1 mouse cellular context compared by ENCODE assay signal in genomic region chr2:121509584-121509983, GRCm38 (mm10).
TF ChIP-seq lines count a peak whose summit lies in the region.

No protein-coding gene starts in this region.

TF ChIP-seq in C2C12, 6 proteins besides CTCF, POLR2A, EP300 and RAD21:
- TF ChIP-seq MYOG (IDR thresholded peaks at IDR 0.05; ENCODE audit: control insufficient read depth, extremely low read depth, insufficient read length) (no peak), MYOD1 (IDR thresholded peaks at IDR 0.05; ENCODE audit: control insufficient read depth, insufficient read length, low read depth) (no peak), FOSL1 (IDR thresholded peaks at IDR 0.05; ENCODE audit: insufficient read depth, low read length, poor library complexity, severe bottlenecking) (no peak), CEBPB (IDR thresholded peaks at IDR 0.05; ENCODE audit: low read depth) (no peak), MAX (IDR thresholded peaks at IDR 0.05) (no peak), USF1 (IDR thresholded peaks at IDR 0.05; ENCODE audit: low read depth) (no peak)
